Comparison of ENCODE assay signal across 15 mouse cellular contexts in the genomic region with DNA sequence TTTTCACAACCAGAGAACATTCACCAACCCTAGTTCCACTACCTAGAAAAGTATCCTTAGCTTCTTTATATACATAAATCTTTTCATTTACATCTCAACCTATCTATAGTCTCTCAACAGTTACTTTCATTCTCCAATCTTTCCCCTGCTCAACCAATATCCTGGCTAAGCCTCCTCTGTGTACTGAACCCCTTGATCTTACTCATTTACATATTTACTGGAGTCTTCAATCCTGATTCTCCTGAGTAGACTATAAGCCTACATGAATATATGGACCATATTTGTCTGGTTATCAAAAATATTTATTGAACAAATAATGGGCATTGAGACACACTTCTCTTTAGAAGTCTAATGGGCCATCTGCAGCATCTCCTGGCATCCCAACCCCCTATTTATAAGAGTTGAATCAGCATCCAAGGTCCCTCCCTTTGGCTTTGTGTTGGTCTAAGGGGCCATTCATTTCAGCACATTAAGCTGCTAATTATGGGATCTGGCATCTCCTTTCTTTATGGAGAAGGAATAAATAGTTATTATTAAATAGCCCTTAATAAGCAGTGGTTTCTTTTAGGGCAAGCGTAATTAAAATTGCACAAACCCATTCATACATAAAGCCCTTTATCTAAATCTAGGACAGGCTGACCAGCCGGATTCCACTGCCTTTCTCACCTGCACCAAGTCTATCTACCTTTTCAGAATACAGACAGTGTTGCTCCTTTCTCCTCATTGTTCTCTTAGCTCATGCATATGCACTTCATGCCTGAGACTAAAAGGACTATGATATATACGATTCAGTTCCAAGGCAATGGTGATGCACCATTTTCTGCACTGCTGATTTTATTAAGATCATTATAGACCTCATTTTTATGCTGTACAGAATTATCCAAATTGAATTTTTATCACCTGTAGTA.
"Had no signal": no experiment of that assay in that cellular context is flagged by ENCODE, and none has a peak within 500 bp of the region (broad histone marks: within the 10 kb centered on the region; RNA-seq: fewer than 3 reads in every experiment).

No protein-coding gene starts in this region.

- H3K9ac ChIP-seq: limb, embryonic 13.5 days; liver, embryonic 14.5 days; midbrain, embryonic 15.5 days; neural tube, embryonic 12.5 days; stomach, embryonic 15.5 days had no signal

- H3K4me2 ChIP-seq: limb, embryonic 13.5 days; midbrain, embryonic 15.5 days; neural tube, embryonic 12.5 days; stomach, embryonic 15.5 days had no signal

- H3K27ac ChIP-seq: layer of hippocampus, adult 2 months; limb, embryonic 13.5 days; liver, embryonic 14.5 days; midbrain, embryonic 15.5 days; neural tube, embryonic 12.5 days; stomach, embryonic 15.5 days had no signal

- DNase-seq: kidney, postnatal 10 days; kidney, postnatal 4 days; left cerebral cortex, postnatal 4 days; lung, adult 18-20 months; lung, postnatal 36 days; right cerebral cortex, postnatal 14 days; thymus, adult 2 months; thymus, postnatal 25 days had no signal

- H3K36me3 ChIP-seq: limb, embryonic 13.5 days; midbrain, embryonic 15.5 days; neural tube, embryonic 12.5 days; stomach, embryonic 15.5 days had no signal

- H3K4me1 ChIP-seq: limb, embryonic 13.5 days; midbrain, embryonic 15.5 days; neural tube, embryonic 12.5 days; stomach, embryonic 15.5 days had no signal

- H3K9me3 ChIP-seq: limb, embryonic 13.5 days; midbrain, embryonic 15.5 days; neural tube, embryonic 12.5 days; stomach, embryonic 15.5 days had no signal

- H3K27me3 ChIP-seq: limb, embryonic 13.5 days; midbrain, embryonic 15.5 days; neural tube, embryonic 12.5 days; stomach, embryonic 15.5 days had no signal

- H3K4me3 ChIP-seq: layer of hippocampus, adult 2 months; limb, embryonic 13.5 days; midbrain, embryonic 15.5 days; neural tube, embryonic 12.5 days; stomach, embryonic 15.5 days had no signal

- ATAC-seq: lung, postnatal 0 days; midbrain, embryonic 15.5 days had no signal
